ENCODE assay signal across 13 mouse cellular contexts in genomic region chr13:45453033-45453432, GRCm38 (mm10). TPM values are rescaled to one million over a fixed set of nuclear protein-coding genes. Genes with fewer than 3 reads are reported as not detected.
A peak's percentile ranks its signal among the peaks of the same experiment; 100 is the strongest.
DNase-seq lines count a peak whose midpoint lies in the region; ATAC-seq and TF ChIP-seq lines count a peak whose summit lies in the region.
"Had no signal": no experiment of that assay in that cellular context is flagged by ENCODE, and none has a peak within 500 bp of the region (broad histone marks: within the 10 kb centered on the region; RNA-seq: fewer than 3 reads in every experiment).

No protein-coding gene starts in this region.

- whole genome bisulfite sequencing in kidney, embryonic 16.5 days, result 56% methylated on average over 9 of the region's 9 CpGs
- 55% methylated on average over 9 of the region's 9 CpGs for WGBS in kidney, embryonic 14.5 days
- 34% methylated on average over 9 of the region's 9 CpGs for WGBS in liver, embryonic 12.5 days (ENCODE audit: insufficient replicate concordance)

- no peaks in the 10 kb centered on the region for H3K9me3 ChIP-seq in kidney, embryonic 16.5 days (ENCODE audit: low read length)
- no peaks in the 10 kb centered on the region for H3K9me3 ChIP-seq in kidney, embryonic 14.5 days (ENCODE audit: control insufficient read depth, low read length)
- H3K9me3 ChIP-seq in MEL (replicated peaks; ENCODE audit: insufficient read depth, low read length), result no peaks in the 10 kb centered on the region
- H3K9me3 ChIP-seq in liver, embryonic 12.5 days (replicated peaks), result no peaks in the 10 kb centered on the region
- H3K9me3 ChIP-seq: G1E; limb, embryonic 13.5 days; midbrain, embryonic 12.5 days had no signal

- peak overlapping the region; percentile 28; the same call in 1 of the 2 replicates for H3K27ac ChIP-seq in kidney, embryonic 16.5 days (ENCODE audit: low read length)
- no peak overlapping the region for H3K27ac ChIP-seq in kidney, embryonic 14.5 days (ENCODE audit: low read depth, low read length)
- H3K27ac ChIP-seq in MEL (ENCODE audit: control insufficient read depth, low read depth, low read length), result no peak overlapping the region
- H3K27ac ChIP-seq in liver, embryonic 12.5 days, result no peak overlapping the region
- H3K27ac ChIP-seq: kidney, postnatal 0 days; limb, embryonic 13.5 days; midbrain, embryonic 12.5 days had no signal

- TF ChIP-seq POLR2A in MEL (IDR thresholded peaks at IDR 0.05; ENCODE audit: control insufficient read depth in 1 of 2, insufficient read depth in 1 of 2, low read depth in 1 of 2, low read length in 2 of 2, poor library complexity in 1 of 2), result no peak

- no peaks in the 10 kb centered on the region for H3K79me2 ChIP-seq in MEL (ENCODE audit: control insufficient read depth, insufficient read depth, low read length, poor library complexity)

- H3K9ac ChIP-seq in kidney, embryonic 16.5 days (replicated peaks; ENCODE audit: low read length), result no peak overlapping the region
- H3K9ac ChIP-seq in kidney, embryonic 14.5 days (ENCODE audit: low read depth, low read length), result no peak overlapping the region
- H3K9ac ChIP-seq in MEL (ENCODE audit: control insufficient read depth, low read depth, low read length, poor library complexity, severe bottlenecking), result no peak overlapping the region
- H3K9ac ChIP-seq in liver, embryonic 12.5 days, result no peak overlapping the region
- H3K9ac ChIP-seq: limb, embryonic 13.5 days; midbrain, embryonic 12.5 days had no signal

- peaks cover 40% of the 10 kb centered on the region for H3K4me1 ChIP-seq in kidney, embryonic 16.5 days (ENCODE audit: insufficient read depth, low read length)
- H3K4me1 ChIP-seq in kidney, embryonic 14.5 days (ENCODE audit: control insufficient read depth, insufficient read depth, low read length), result peaks cover 35% of the 10 kb centered on the region
- H3K4me1 ChIP-seq in MEL (ENCODE audit: control insufficient read depth in 1 of 2, insufficient read depth in 2 of 2, low read length in 2 of 2), result peaks cover 6 to 21% of the 10 kb centered on the region in 2 experiments
- peaks cover 36% of the 10 kb centered on the region for H3K4me1 ChIP-seq in liver, embryonic 12.5 days

- TF ChIP-seq EP300 in MEL (IDR thresholded peaks at IDR 0.05; ENCODE audit: low read depth in 1 of 2, low read length in 2 of 2), result no peak

- no peaks in the 10 kb centered on the region for H3K27me3 ChIP-seq in kidney, embryonic 16.5 days (ENCODE audit: insufficient read depth, low read length)
- H3K27me3 ChIP-seq in kidney, embryonic 14.5 days (ENCODE audit: control insufficient read depth, insufficient read depth, low read length), result no peaks in the 10 kb centered on the region
- no peaks in the 10 kb centered on the region for H3K27me3 ChIP-seq in MEL (ENCODE audit: control insufficient read depth in 1 of 2, insufficient read depth in 2 of 2, low read length in 2 of 2)
- H3K27me3 ChIP-seq in liver, embryonic 12.5 days (replicated peaks), result peaks cover 6% of the 10 kb centered on the region; the same call in 1 of the 2 replicates
- H3K27me3 ChIP-seq: limb, embryonic 13.5 days; midbrain, embryonic 12.5 days had no signal

- DNase-seq in MEL (ENCODE audit: low read depth, low spot score), result peak; percentile 16
- peak; percentile 51 for DNase-seq in thymus, postnatal 0 days (ENCODE audit: low spot score)
- no peak for DNase-seq in right cerebral cortex, postnatal 36 days (ENCODE audit: low spot score in 2 of 2)
- DNase-seq: adrenal gland, adult 2 months; heart, postnatal 36 days had no signal

- H3K36me3 ChIP-seq in kidney, embryonic 16.5 days (ENCODE audit: insufficient read depth, low read length), result no peaks in the 10 kb centered on the region
- no peaks in the 10 kb centered on the region for H3K36me3 ChIP-seq in kidney, embryonic 14.5 days (ENCODE audit: control insufficient read depth, insufficient read depth, low read length)
- peaks cover 0 to 22% of the 10 kb centered on the region in 2 experiments; a peak in 2 of 4 replicates for H3K36me3 ChIP-seq in MEL (ENCODE audit: control insufficient read depth in 1 of 2, insufficient read depth in 2 of 2, low read length in 2 of 2)
- H3K36me3 ChIP-seq in liver, embryonic 12.5 days, result no peaks in the 10 kb centered on the region
- H3K36me3 ChIP-seq: G1E; limb, embryonic 13.5 days; midbrain, embryonic 12.5 days had no signal

- ATAC-seq in kidney, embryonic 16.5 days (ENCODE audit: low FRiP score, low TSS enrichment), result no peak
- ATAC-seq in kidney, embryonic 14.5 days (ENCODE audit: low FRiP score, low TSS enrichment), result no peak
- ATAC-seq in liver, embryonic 12.5 days, result no peak
- ATAC-seq in erythroblast, adult 5-6 weeks (replicated peaks; ENCODE audit: low FRiP score, poor library complexity, severe bottlenecking), result no peak

- no peak overlapping the region for H3K4me2 ChIP-seq in kidney, embryonic 16.5 days (replicated peaks; ENCODE audit: low read depth, low read length)
- no peak overlapping the region for H3K4me2 ChIP-seq in kidney, embryonic 14.5 days (replicated peaks; ENCODE audit: low read depth, low read length)
- H3K4me2 ChIP-seq in liver, embryonic 12.5 days, result peak overlapping the region; percentile 46
- H3K4me2 ChIP-seq: limb, embryonic 13.5 days; midbrain, embryonic 12.5 days had no signal

- TF ChIP-seq RAD21 in MEL (IDR thresholded peaks at IDR 0.05; ENCODE audit: low read depth, low read length), result no peak

- TF ChIP-seq CTCF in MEL (IDR thresholded peaks at IDR 0.05 in 2 of 3, conservative IDR thresholded peaks at IDR 0.05 in 1 of 3; ENCODE audit: control insufficient read depth in 1 of 3, insufficient read depth in 1 of 3, low read depth in 2 of 3, low read length in 3 of 3, poor library complexity in 1 of 3, severe bottlenecking in 1 of 3), result no peak

- H3K4me3 ChIP-seq in kidney, embryonic 16.5 days (ENCODE audit: low read length), result no peak overlapping the region
- no peak overlapping the region for H3K4me3 ChIP-seq in kidney, embryonic 14.5 days (ENCODE audit: low read length)
- H3K4me3 ChIP-seq in MEL (ENCODE audit: control insufficient read depth in 1 of 2, insufficient read depth in 1 of 2, low read depth in 2 of 2, low read length in 2 of 2), result no peak overlapping the region
- no peak overlapping the region for H3K4me3 ChIP-seq in liver, embryonic 12.5 days
- H3K4me3 ChIP-seq: limb, embryonic 13.5 days; midbrain, embryonic 12.5 days had no signal

TF ChIP-seq in MEL, 35 proteins besides CTCF, POLR2A, EP300 and RAD21:
- no peak for TF ChIP-seq ZNF384 (IDR thresholded peaks at IDR 0.05; ENCODE audit: low read depth, low read length)
- no peak for TF ChIP-seq ZC3H11A (IDR thresholded peaks at IDR 0.05; ENCODE audit: low read depth, low read length)
- TF ChIP-seq UBTF (IDR thresholded peaks at IDR 0.05; ENCODE audit: borderline replicate concordance, insufficient read depth, low read depth, low read length), result no peak
- TF ChIP-seq MAFK (IDR thresholded peaks at IDR 0.05; ENCODE audit: borderline replicate concordance, low read depth, low read length), result no peak
- no peak for TF ChIP-seq USF2 (IDR thresholded peaks at IDR 0.05; ENCODE audit: borderline replicate concordance in 1 of 2, insufficient read depth in 1 of 2, low read depth in 1 of 2, low read length in 2 of 2)
- TF ChIP-seq USF1 (IDR thresholded peaks at IDR 0.05; ENCODE audit: low read depth, low read length), result no peak
- TF ChIP-seq SMC3 (IDR thresholded peaks at IDR 0.05; ENCODE audit: low read depth, low read length), result no peak
- TF ChIP-seq MXI1 (IDR thresholded peaks at IDR 0.05; ENCODE audit: low read depth, low read length), result no peak
- no peak for TF ChIP-seq HCFC1 (IDR thresholded peaks at IDR 0.05; ENCODE audit: low read depth, low read length)
- no peak for TF ChIP-seq TCF12 (IDR thresholded peaks at IDR 0.05; ENCODE audit: low read depth, low read length)
- no peak for TF ChIP-seq JUND (IDR thresholded peaks at IDR 0.05; ENCODE audit: low read depth, low read length)
- no peak for TF ChIP-seq POLR2AphosphoS2 (IDR thresholded peaks at IDR 0.05; ENCODE audit: low read length)
- no peak for TF ChIP-seq TBP (IDR thresholded peaks at IDR 0.05; ENCODE audit: low read depth, low read length)
- TF ChIP-seq RCOR1 (IDR thresholded peaks at IDR 0.05; ENCODE audit: low read depth, low read length), result no peak
- TF ChIP-seq MEF2A (IDR thresholded peaks at IDR 0.05; ENCODE audit: extremely low read depth, insufficient replicate concordance, low read depth, low read length, poor library complexity, severe bottlenecking), result no peak
- TF ChIP-seq NRF1 (IDR thresholded peaks at IDR 0.05; ENCODE audit: insufficient read depth, low read depth, low read length, poor library complexity, severe bottlenecking), result no peak
- TF ChIP-seq GABPA (IDR thresholded peaks at IDR 0.05; ENCODE audit: low read depth, low read length), result no peak
- TF ChIP-seq TAL1 (IDR thresholded peaks at IDR 0.05; ENCODE audit: low read length), result no peak
- no peak for TF ChIP-seq CHD1 (IDR thresholded peaks at IDR 0.05; ENCODE audit: low read depth, low read length)
- no peak for TF ChIP-seq MYB (IDR thresholded peaks at IDR 0.05; ENCODE audit: low read depth, low read length)

RNA-seq across cellular contexts. Expression of gene Gmpr, which starts 54.2 kb away (rescaled TPM):
- 56.6 and 62.4 TPM in 2 replicates for polyA plus RNA-seq in kidney, embryonic 16.5 days (2015; fragmentation: Nextera tagmentation; extraction: Ambion mirVana)
- polyA plus RNA-seq in kidney, embryonic 14.5 days (2014; fragmentation: Nextera tagmentation; extraction: Ambion mirVana), result 38.7 and 48.9 TPM in 2 replicates
- 60.9 and 64.2 TPM in 2 replicates for total RNA-seq in MEL (2012; rRNA removed)
- 100 to 1,000 TPM in 1 of 2 experiments, not detected in 1; 130 TPM for polyA plus RNA-seq in MEL (2012; ENCODE audit: insufficient read depth in 1 of 2, insufficient read length in 2 of 2, low read depth in 1 of 2, low replicate concordance in 2 of 2, missing spikeins in 1 of 2)
- 364 and 366 TPM in 2 replicates for polyA plus RNA-seq in liver, embryonic 12.5 days (2016; fragmentation: Nextera tagmentation; extraction: Ambion mirVana)
- polyA plus RNA-seq in thymus, postnatal 0 days (2015; fragmentation: Nextera tagmentation; extraction: Ambion mirVana), result 78.0 and 79.1 TPM in 2 replicates
- 0.96 and 1.3 TPM in 2 replicates for total RNA-seq in erythroblast, adult 5-6 weeks (2015; ENCODE audit: low replicate concordance)
- total RNA-seq in erythroblast, adult 5-6 weeks (2017; ENCODE audit: low replicate concordance), result 2.4 and 4.6 TPM in 2 replicates

Comparison
In these comparisons a context has a peak if more than half of its experiments do, and no peak if none do; other contexts are left out.
1. DNase-seq: peak in MEL (single experiment) and thymus, postnatal 0 days (single experiment); none in right cerebral cortex, postnatal 36 days (0 of 2).